Mouse (Mus musculus) right cerebral cortex, adult 2 months (tissue): Measurements from ENCODE around the gene Blnk.

Experiments used
- DNase-seq, 2 experiments: peaks; one replicate each; pipeline ENCODE4 v3.0.0; 2021 to 2022; ENCODE audit warnings: low spot score in 2 of 2

Gene Blnk

DNA sequence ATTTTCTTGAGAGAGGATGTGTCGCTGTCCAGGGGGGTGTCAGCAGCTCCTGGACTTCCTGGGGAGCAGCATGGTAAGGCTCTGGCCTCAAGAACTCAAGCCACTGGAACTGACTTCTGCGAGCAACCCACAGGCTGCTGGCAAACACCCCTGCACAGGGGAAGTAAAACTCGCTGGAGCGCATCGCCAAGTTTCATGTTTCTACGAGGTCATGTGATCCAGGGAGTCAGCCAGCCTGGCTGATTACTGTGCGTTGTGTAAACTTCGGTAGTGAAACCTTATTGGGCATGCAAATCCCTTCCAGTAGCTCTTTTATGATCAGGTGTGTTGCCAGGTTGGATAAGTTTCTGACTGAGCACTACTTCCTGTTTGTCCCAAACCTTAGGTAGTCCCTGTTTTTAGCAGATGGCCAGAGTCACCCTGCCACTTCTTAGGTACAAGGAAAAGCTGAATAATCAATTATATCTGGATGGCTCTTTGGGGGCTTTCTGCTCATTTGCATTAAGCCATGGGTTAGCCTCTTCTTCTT lies at the start of gene Blnk:
Gene Blnk, minus strand, starts transcription at position 479 of the 529 bp plus-strand sequence.
- peak; percentile 58 to 64 for DNase-seq

GRCm38 (mm10) chr19:41039110-41039509 lies 44.8 kb upstream of the Blnk start:
- DNase-seq, result no peak

DNA sequence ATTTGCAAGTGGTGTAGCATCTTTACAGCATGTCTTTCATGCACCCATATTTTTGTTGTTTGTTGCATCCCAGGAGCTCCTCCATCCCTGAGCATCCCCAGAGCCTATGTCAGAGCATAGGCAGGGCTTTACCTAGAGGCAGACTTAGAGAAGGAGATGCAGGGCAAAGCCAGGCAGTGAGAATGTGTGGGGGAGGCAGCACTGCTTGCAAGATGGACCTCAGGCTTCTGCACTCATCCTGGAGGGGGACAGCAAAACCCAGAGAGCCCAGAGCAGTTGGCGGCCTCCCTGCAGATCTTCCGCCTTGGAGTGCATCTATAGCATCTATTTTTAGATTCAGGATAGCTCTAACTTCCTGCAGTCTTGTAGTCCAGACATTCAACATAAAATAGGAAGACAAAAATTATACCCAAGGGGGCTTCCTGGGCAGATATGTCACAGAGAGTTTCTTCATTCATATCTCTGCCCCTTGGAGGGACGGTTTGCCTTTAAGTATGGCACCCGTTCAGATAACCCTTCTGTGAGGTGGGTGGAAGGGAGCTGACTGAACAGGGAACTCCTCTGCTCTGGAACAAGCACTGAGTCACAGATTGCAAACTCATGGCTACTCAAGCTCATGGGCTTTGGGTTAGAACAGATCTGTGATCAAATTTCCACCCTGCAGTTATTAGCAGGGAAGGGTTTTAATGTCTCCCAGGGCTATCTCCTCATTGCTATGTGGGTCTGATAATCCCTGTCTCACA lies 41.6 kb upstream of the Blnk start:
- peak in 1 of 2 experiments; percentile 16 for DNase-seq

- no peak for DNase-seq
Measured at GRCm38 (mm10) chr19:41031869-41032268, 37.5 kb upstream of the Blnk start.

GRCm38 (mm10) chr19:41031009-41031408 lies 36.7 kb upstream of the Blnk start:
- no peak for DNase-seq

- DNase-seq, result no peak
Measured at GRCm38 (mm10) chr19:41030161-41030560, 35.8 kb upstream of the Blnk start.

DNA sequence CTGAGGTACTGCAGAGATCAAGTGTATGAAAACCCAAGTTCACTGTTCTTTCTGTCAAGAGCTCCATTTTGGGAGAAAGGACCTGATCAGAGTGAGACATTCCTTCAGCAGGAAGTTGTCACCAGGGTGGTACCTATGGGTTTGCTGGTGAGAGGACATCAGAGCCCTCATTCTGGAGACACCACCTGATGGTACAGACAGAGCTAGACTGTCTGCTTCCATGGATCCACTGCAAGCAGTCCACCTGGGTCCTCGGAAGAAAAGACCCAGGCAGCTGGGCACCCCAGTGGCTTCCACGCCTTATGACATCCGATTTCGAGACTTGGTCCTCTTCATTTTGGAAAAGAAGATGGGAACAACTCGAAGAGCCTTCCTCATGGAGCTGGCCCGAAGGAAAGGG lies 34.9 kb upstream of the Blnk start, which contains the start of gene Dntt:
Gene Dntt, plus strand, starts transcription at position 57 of the 400 bp plus-strand sequence.
- DNase-seq, result no peak

DNA sequence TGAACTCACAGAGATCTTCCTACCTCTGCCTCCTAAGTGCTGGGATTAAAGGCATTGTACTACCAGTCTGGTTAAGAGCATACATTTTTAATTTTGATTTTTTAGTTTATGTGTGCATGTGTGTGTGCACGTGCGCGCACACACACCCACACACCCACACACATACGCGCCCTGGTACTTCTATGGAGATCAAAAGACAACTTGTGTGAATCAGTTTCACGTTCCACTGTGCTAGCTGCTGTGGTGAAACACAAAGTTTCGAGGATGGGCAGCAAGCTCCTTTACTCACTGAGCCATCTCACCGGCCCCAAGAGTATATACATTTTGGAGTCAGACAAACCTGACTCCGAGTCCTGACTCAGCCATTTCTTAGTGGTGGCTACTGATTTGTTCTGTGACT lies 33.3 kb upstream of the Blnk start:
- no peak for DNase-seq

DNA sequence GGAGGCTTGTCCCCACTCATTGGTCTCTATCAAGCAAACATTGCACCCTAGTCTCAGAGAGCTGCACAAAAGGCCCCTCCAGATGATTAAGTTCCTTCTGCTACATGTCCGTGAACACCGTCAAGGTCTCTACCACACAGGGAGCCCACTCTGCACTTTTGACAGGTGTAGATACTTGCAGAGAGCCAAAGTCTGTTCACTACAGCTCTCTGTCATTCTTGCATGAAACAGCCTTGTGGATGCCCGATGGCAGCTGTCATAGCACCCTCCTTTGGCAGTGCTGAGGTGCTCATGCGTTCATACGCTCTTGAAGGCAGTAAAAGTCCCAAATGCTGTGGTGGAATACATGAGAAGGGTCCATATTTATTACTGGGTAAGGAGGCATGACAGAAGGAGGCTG lies 32.7 kb upstream of the Blnk start:
- DNase-seq, result no peak

DNA sequence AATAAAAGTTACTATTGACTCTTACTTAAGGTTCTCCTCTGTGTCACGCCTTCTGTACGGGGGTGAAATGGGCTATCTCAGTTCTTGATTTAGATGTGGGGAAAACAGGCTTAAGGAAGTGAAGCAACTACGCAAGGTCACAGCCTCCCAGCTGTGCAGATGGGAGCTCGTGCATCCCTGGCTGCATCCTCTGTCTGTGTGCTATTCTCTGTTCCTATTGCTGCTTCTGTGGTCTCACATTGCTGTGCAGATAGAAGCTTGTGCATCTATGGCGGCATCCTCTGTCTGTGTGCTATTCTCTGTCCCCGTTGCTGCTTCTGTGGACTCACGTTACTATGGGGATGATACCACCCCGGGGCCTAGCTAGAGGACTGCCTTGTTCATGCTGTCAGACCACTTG lies 32.2 kb upstream of the Blnk start:
- no peak for DNase-seq

GRCm38 (mm10) chr19:41022244-41022643 lies 27.9 kb upstream of the Blnk start:
- peak; percentile 25 to 30 for DNase-seq

GRCm38 (mm10) chr19:41020537-41020936 lies 26.2 kb upstream of the Blnk start:
- DNase-seq, result no peak

DNA sequence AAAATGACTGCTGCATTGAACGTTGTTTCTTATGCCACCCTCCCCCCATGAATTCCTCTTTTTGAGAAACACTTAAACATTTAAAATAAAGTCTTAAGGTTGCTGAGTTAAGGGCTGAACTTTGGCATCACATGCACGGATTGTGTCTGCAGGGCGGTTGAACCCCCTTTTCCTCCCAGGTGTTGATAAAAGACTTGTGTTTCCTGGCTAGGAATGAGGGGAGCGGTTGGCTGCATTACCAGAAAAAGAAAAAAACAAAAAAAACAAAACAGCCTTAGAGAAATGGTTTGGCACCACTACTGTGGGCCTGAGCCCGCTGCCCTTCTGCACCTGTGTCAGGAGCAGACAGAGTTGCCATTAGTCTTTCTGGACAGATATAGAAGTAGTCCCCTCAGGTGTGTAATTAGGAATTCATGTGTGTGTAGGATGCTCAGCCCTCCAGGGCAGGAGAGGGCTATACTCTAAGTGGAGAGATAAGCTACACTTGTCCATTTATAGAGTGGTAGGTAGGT lies 24.9 kb upstream of the Blnk start:
- DNase-seq, result no peak

DNA sequence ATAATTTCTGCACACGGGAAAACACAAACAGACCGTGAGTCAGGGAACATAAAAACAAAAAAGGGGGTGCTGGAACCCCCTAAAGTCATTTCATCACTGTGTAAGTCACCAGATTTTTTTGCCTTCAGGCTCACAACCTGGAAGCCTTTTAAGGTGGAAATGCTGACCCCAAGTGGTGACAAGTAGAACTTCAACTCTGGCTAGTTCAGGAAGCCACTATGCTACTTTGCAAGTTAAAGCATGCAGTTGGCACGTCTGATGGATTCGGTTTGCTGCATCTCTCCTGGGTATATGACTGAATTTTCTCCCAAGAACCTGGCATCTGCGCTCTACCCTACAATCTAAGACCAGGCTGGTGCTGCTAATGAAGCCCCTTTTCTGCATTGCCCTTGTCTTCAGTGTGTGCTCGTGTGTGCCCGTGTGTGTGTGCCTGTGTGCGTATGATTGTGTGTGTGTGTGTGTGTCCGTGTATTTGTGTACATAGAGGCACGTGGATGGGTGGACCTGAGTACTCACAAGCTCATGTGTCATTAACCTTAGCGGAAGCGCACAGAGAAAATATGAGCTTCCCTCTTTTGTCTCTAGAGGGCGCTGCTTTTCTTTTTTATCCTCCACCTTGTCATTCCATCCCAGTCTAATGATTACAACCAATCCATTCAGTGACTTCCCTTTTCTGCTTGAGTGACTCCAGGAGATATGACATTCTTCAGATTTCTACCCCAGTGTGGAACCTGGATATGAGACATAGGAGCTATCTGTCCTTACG lies 21.8 kb upstream of the Blnk start:
- DNase-seq, result peak; percentile 78 to 80

GRCm38 (mm10) chr19:41014003-41014402 lies 19.7 kb upstream of the Blnk start:
- DNase-seq, result peak in 1 of 2 experiments; percentile 55

DNA sequence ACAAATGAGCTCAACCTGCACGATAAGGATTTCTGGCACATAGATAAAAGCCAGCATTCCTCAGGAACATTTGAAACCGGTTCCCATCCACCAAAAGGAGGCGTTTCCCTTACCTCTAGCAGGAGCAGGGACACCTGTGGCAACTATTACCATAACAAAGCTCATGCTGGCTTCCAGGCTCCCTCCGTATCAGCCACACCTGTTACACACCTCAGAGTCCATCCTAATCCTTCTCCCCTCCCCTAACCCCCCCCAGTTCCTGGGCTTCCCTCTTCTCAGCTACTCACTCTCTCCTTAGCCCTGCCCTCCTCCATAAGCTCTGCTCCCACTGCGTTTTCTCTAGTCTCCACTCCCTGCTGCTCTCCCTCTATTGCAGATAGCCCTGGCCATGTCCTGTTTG lies 19.3 kb upstream of the Blnk start:
- DNase-seq, result no peak

- no peak for DNase-seq
Measured at GRCm38 (mm10) chr19:41011676-41012075, 17.3 kb upstream of the Blnk start.

DNA sequence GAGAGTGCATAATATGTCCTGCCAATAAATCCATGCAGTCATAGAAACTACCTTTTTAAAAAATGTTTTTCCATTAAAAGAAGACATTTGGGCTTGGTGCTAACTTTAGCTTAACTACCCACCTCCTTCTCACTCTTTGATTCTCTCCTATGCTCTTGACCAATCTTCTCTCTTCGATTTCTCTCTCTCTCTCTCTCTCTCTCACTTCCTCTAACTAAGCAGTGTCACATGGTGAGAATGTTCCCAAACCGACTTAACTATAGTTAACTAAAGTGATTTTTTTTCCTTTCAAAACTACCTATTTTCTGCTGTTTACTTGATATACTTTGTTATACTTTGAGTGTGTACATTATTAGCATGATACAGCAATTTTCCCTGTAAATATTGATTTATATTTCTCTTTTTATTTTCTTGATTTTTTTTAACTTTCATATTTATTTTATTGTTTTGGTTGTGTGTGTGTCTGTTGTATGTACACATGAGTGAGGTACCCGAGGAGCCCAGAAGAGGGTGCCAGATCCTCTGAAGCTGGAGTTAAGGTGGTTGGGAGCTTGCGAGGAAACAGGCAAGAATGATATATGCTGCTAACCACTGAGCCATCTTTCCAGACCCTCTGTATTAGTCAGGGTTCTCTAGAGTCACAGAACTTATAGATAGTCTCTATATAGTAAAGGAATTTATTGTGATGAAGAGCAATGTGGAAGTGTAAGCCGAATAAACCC lies 14.5 kb upstream of the Blnk start:
- no peak for DNase-seq

DNA sequence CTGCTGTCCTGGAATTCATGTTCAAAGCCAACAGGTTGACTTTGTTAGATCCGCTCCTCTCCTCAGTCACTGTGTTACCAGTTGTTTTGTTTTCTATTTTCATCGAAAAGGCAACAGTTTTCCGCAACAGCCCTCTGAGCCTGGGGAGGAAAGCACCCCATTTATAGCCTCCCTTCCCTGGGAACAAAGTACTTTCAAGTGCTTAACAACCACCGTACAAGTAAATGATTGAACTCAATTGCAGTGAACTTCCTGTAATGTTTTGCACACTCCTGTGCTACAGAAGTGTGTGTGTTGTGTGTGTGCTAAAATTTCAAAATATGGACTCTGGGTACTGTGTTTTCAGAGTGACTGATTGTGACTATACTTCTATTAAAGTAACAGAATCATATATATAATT lies 13.4 kb upstream of the Blnk start:
- DNase-seq, result no peak

GRCm38 (mm10) chr19:41007326-41007725 lies 13.0 kb upstream of the Blnk start:
- no peak for DNase-seq

DNA sequence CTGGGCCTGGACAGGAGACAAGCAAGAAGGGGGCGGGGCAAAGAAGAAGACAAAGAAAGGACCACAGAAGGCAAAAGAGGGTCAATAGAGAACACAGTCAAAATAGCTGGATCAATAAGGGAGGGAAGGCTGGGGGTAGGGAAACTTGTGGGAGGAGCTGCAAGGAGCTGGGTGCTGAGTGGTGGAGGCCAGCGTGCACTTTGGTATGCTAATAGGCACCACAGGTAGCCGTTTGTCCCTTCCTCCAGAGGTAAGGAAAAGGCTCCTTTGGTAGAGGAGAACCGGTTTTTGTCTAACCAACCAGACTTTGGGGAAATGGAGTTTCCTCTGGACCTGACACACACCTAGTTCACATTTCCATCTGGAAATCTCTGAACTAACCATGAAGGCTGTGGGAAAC lies 12.3 kb upstream of the Blnk start:
- no peak for DNase-seq
